Mouse (Mus musculus) left cerebral cortex, postnatal 10 days (tissue): Measurements from ENCODE around the gene Nr1d1. TPM values are rescaled to one million over a fixed set of nuclear protein-coding genes. Genes with fewer than 3 reads are reported as not detected.
"Not testable (repeated sequence)": the region's sequence is repeated elsewhere in the genome, so short reads cannot be mapped to it uniquely, and the experiment has no call there.

Source experiments
- DNase-seq, 2 experiments: peaks; one replicate each; pipeline ENCODE4 v3.0.0; 2021 to 2022; ENCODE audit warnings: low spot score in 2 of 2, mixed read lengths in 1 of 2; ENCODE audit errors: extremely low spot score in 1 of 2
- intact Hi-C: fragments of 180-260 bp; cut with DNase I; formaldehyde crosslinking; loops from one replicate; pipeline ENCODE4 v1.15.1; 2025
- total RNA-seq, 2 experiments: library from RNA; stranded (reverse); gene quantifications; 2 replicates each; pipeline ENCODE4 v1.2.3; 2021

Nr1d1 gene
- total RNA-seq, 2 experiments from 2014 or later = 63.3 to 70.5 TPM

- peak in 1 of 2 experiments; percentile 85 for DNase-seq
- intact Hi-C loops = loop anchor here (5.0 kb wide), 1 partner anchor 39 kb away; no protein-coding TSS in a partner anchor
These were observed 31.3 kb downstream of the Nr1d1 start for GRCm38 (mm10) chr11:98743655-98744345.

- intact Hi-C loops = loop anchor here (5.0 kb wide), 1 partner anchor 40 kb away; no protein-coding TSS in a partner anchor
- DNase-seq = peak in 1 of 2 experiments; percentile 68
These were observed 32.5 kb downstream of the Nr1d1 start for GRCm38 (mm10) chr11:98742397-98743291.

GRCm38 (mm10) chr11:98741622-98742396 is 33.3 kb downstream of the Nr1d1 start:
- peak in 1 of 2 experiments; percentile 93 for DNase-seq
- intact Hi-C loops = loop anchor here (5.0 kb wide), 1 partner anchor 40 kb away; no protein-coding TSS in a partner anchor

GRCm38 (mm10) chr11:98741051-98741620 is 34.0 kb downstream of the Nr1d1 start:
- intact Hi-C loops = loop anchor here (5.0 kb wide), 1 partner anchor 41 kb away; no protein-coding TSS in a partner anchor

GRCm38 (mm10) chr11:98740393-98741050 is 34.6 kb downstream of the Nr1d1 start, which contains the start of gene Thra:
Gene Thra, plus strand, starts transcription at chr11:98740638.
- peak; percentile 66 to 86 for DNase-seq
- intact Hi-C loops = loop anchor here (5.0 kb wide), 1 partner anchor 42 kb away; no protein-coding TSS in a partner anchor

More at GRCm38 (mm10) chr11:98741051-98741620, 34.0 kb downstream of the Nr1d1 start:
- DNase-seq = no peak

- DNase-seq = peak in 1 of 2 experiments; percentile 74
- intact Hi-C loops = loop anchor here (5.0 kb wide), 1 partner anchor 42 kb away; no protein-coding TSS in a partner anchor
These were observed 35.1 kb downstream of the Nr1d1 start for GRCm38 (mm10) chr11:98740026-98740392.

- intact Hi-C loops = no loop called here
- no peak for DNase-seq
These were observed 36.2 kb downstream of the Nr1d1 start for GRCm38 (mm10) chr11:98738925-98739324.

- intact Hi-C loops = no loop called here
These were observed 36.7 kb downstream of the Nr1d1 start for GRCm38 (mm10) chr11:98738428-98738911.

GRCm38 (mm10) chr11:98737220-98737619 is 37.9 kb downstream of the Nr1d1 start:
- intact Hi-C loops, DNase-seq: not testable (repeated sequence)

More at GRCm38 (mm10) chr11:98738428-98738911, 36.7 kb downstream of the Nr1d1 start:
- peak; percentile 61 to 79 for DNase-seq

GRCm38 (mm10) chr11:98736176-98736575 is 39.0 kb downstream of the Nr1d1 start:
- DNase-seq = no peak
- intact Hi-C loops = no loop called here

GRCm38 (mm10) chr11:98735111-98735510 is 40.0 kb downstream of the Nr1d1 start:
- intact Hi-C loops = no loop called here

GRCm38 (mm10) chr11:98734020-98734419 is 41.1 kb downstream of the Nr1d1 start:
- no peak for DNase-seq
- intact Hi-C loops = no loop called here

More at GRCm38 (mm10) chr11:98735111-98735510, 40.0 kb downstream of the Nr1d1 start:
- no peak for DNase-seq

- intact Hi-C loops = no loop called here
- DNase-seq = peak; percentile 66 to 69
These were observed 44.0 kb downstream of the Nr1d1 start for GRCm38 (mm10) chr11:98731134-98731533.

GRCm38 (mm10) chr11:98730727-98731126 is 44.4 kb downstream of the Nr1d1 start:
- no peak for DNase-seq
- intact Hi-C loops = no loop called here

GRCm38 (mm10) chr11:98729119-98729588 is 46.0 kb downstream of the Nr1d1 start, which contains the start of gene Med24:
Gene Med24, minus strand, starts transcription at chr11:98729435.
- peak; percentile 88 to 93 for DNase-seq
- intact Hi-C loops = no loop called here

- DNase-seq = no peak
- intact Hi-C loops = no loop called here
These were observed 49.1 kb downstream of the Nr1d1 start for GRCm38 (mm10) chr11:98725926-98726506.

- intact Hi-C loops = no loop called here
These were observed 52.0 kb downstream of the Nr1d1 start for GRCm38 (mm10) chr11:98723098-98723497.

More at GRCm38 (mm10) chr11:98723098-98723497, 52.0 kb downstream of the Nr1d1 start:
- DNase-seq = no peak
